In genomic region chr13:35677433-35678051, GRCm38 (mm10) we compare ENCODE assay signal across 10 mouse cellular contexts. TPM values are rescaled to one million over a fixed set of nuclear protein-coding genes. Genes with fewer than 3 reads are reported as not detected.
DNase-seq lines count a peak whose midpoint lies in the region; ATAC-seq lines count a peak whose summit lies in the region.
"Had no signal": no experiment of that assay in that cellular context is flagged by ENCODE, and none has a peak within 500 bp of the region (broad histone marks: within the 10 kb centered on the region; RNA-seq: fewer than 3 reads in every experiment).

No protein-coding gene starts in this region.

- peak; percentile 85 for ATAC-seq in intestine, embryonic 14.5 days (replicated peaks; ENCODE audit: low FRiP score, low TSS enrichment, low read depth)
- peak; percentile 97 for ATAC-seq in megakaryocyte progenitor cell, adult 5-6 weeks (replicated peaks; ENCODE audit: poor library complexity)
- ATAC-seq: forebrain, embryonic 16.5 days had no signal

- H3K27me3 ChIP-seq in intestine, embryonic 14.5 days (replicated peaks; ENCODE audit: control insufficient read depth, insufficient read depth, low read length): no peaks in the 10 kb centered on the region
- no peaks in the 10 kb centered on the region for H3K27me3 ChIP-seq in midbrain, embryonic 10.5 days (ENCODE audit: low read depth, poor library complexity, severe bottlenecking)
- H3K27me3 ChIP-seq: hindbrain, embryonic 13.5 days had no signal

- no peaks in the 10 kb centered on the region for H3K9me3 ChIP-seq in intestine, embryonic 14.5 days (ENCODE audit: control insufficient read depth, low read length)
- H3K9me3 ChIP-seq in midbrain, embryonic 10.5 days (replicated peaks): no peaks in the 10 kb centered on the region
- H3K9me3 ChIP-seq: hindbrain, embryonic 13.5 days had no signal

- H3K4me3 ChIP-seq in intestine, embryonic 14.5 days (ENCODE audit: low read depth, low read length): no peak overlapping the region
- no peak overlapping the region for H3K4me3 ChIP-seq in midbrain, embryonic 10.5 days
- H3K4me3 ChIP-seq: hindbrain, embryonic 13.5 days had no signal

- H3K36me3 ChIP-seq in intestine, embryonic 14.5 days (ENCODE audit: control insufficient read depth, insufficient read depth, low read length): no peaks in the 10 kb centered on the region
- H3K36me3 ChIP-seq in midbrain, embryonic 10.5 days: no peaks in the 10 kb centered on the region
- H3K36me3 ChIP-seq: hindbrain, embryonic 13.5 days had no signal

- H3K27ac ChIP-seq in intestine, embryonic 14.5 days (ENCODE audit: low read depth): peak overlapping the region; percentile 33; the same call in 1 of the 2 replicates
- H3K27ac ChIP-seq in midbrain, embryonic 10.5 days (replicated peaks): no peak overlapping the region
- H3K27ac ChIP-seq: hindbrain, embryonic 13.5 days had no signal

- no peak overlapping the region for H3K4me2 ChIP-seq in intestine, embryonic 14.5 days (ENCODE audit: low read length)
- H3K4me2 ChIP-seq: hindbrain, embryonic 13.5 days had no signal

- WGBS in intestine, embryonic 14.5 days: 65% methylated on average over 7 of the region's 7 CpGs
- 80% methylated on average over 7 of the region's 7 CpGs for WGBS in midbrain, embryonic 10.5 days

- peak; percentile 76 for DNase-seq in spleen, adult 12 weeks (ENCODE audit: low spot score)
- DNase-seq in spleen, adult 18-20 months: no peak
- no peak for DNase-seq in intestine, embryonic 14.5 days (ENCODE audit: low spot score)
- no peak for DNase-seq in right cerebral cortex, adult 2 months (ENCODE audit: low spot score in 2 of 2)
- DNase-seq in midbrain, embryonic 10.5 days (ENCODE audit: low spot score): no peak
- no peak for DNase-seq in T-cell, adult 2 months (ENCODE audit: low spot score)
- DNase-seq: kidney, postnatal 25 days had no signal

- H3K9ac ChIP-seq in intestine, embryonic 14.5 days (ENCODE audit: low read length): no peak overlapping the region
- H3K9ac ChIP-seq: hindbrain, embryonic 13.5 days had no signal

- H3K4me1 ChIP-seq in intestine, embryonic 14.5 days (replicated peaks; ENCODE audit: control insufficient read depth, insufficient read depth, low read length): no peaks in the 10 kb centered on the region; the same call in 1 of the 2 replicates
- no peaks in the 10 kb centered on the region for H3K4me1 ChIP-seq in midbrain, embryonic 10.5 days
- H3K4me1 ChIP-seq: hindbrain, embryonic 13.5 days had no signal

RNA-seq across cellular contexts. Expression of gene Cdyl, which starts 17.9 kb away (rescaled TPM):
- polyA plus RNA-seq in intestine, embryonic 14.5 days (2014; fragmentation: Nextera tagmentation; extraction: Ambion mirVana): 12.5 and 14.9 TPM in 2 replicates
- 13.5 and 13.9 TPM in 2 replicates for total RNA-seq in megakaryocyte progenitor cell, adult 5-6 weeks (2015)
- total RNA-seq in megakaryocyte progenitor cell, adult 5-6 weeks (2017): 12.3 and 13.5 TPM in 2 replicates
- 11.6 and 11.9 TPM in 2 replicates for polyA plus RNA-seq in midbrain, embryonic 10.5 days (2016; fragmentation: Nextera tagmentation; extraction: Ambion mirVana)
